Mouse (Mus musculus) thymus, adult 2 months (tissue): ENCODE measurements at regions not wholly inside any gene's neighbourhood (a gene's known extent, or its start where the extent isn't known, plus 50 kb on each side); places are given as distances from the start of the nearest gene placed in this dataset.

Experiments
- DNase-seq: peaks from one replicate; pipeline ENCODE4 v3.0.0; 2021
- H3K27ac ChIP-seq: fragments of 200-500 bp; 2 replicates; pipeline ENCODE4 v1.5.1; 2012; ENCODE audit warnings: low read length, control low read depth; ENCODE audit not compliant: control insufficient read depth, insufficient read depth
- H3K27me3 ChIP-seq: fragments of 200-500 bp; 2 replicates; pipeline ENCODE4 v1.6.1; 2012; ENCODE audit warnings: mild to moderate bottlenecking, low read length, moderate library complexity, mixed read lengths; ENCODE audit not compliant: control insufficient read depth, insufficient read depth
- H3K36me3 ChIP-seq: fragments of 200-500 bp; 2 replicates; pipeline ENCODE4 v1.6.1; 2012; ENCODE audit warnings: mild to moderate bottlenecking, low read length, moderate library complexity; ENCODE audit not compliant: control insufficient read depth, insufficient read depth
- H3K4me1 ChIP-seq: fragments of 200-500 bp; replicated peaks from 2 replicates; pipeline ENCODE4 v1.6.1; 2012; ENCODE audit warnings: low read length; ENCODE audit not compliant: control insufficient read depth, insufficient read depth
- H3K4me3 ChIP-seq: fragments of 200-500 bp; 2 replicates; pipeline ENCODE4 v1.5.1; 2012; ENCODE audit warnings: mild to moderate bottlenecking, low read length, control low read depth, moderate library complexity; ENCODE audit not compliant: control insufficient read depth, insufficient read depth
- CTCF ChIP-seq: fragments of 200-500 bp; IDR thresholded peaks from 2 replicates; pipeline ENCODE4 v1.5.1; 2012; ENCODE audit warnings: mild to moderate bottlenecking, control low read depth, low read length, moderate library complexity, borderline replicate concordance; ENCODE audit not compliant: control insufficient read depth, poor library complexity, insufficient read depth; ENCODE audit errors: extremely low read depth
- POLR2A ChIP-seq: fragments of 200-500 bp; IDR thresholded peaks from 2 replicates; pipeline ENCODE4 v1.6.1; 2012; ENCODE audit warnings: mild to moderate bottlenecking, low read length, control low read depth, moderate library complexity; ENCODE audit not compliant: control insufficient read depth, poor library complexity, insufficient read depth; ENCODE audit errors: extremely low read depth
- WGBS: fragments of 180-500 bp; shearing (Covaris S2); methylation state at CpG from one replicate; pipeline ENCODE4 v1.1.7; 2018; 5-methylcytosine and 5-hydroxymethylcytosine counted together

- Histone ChIP-seq H3K27ac (no peak overlapping the region), H3K4me3 (no peak overlapping the region), H3K4me1 (no peaks in the 10 kb centered on the region), H3K27me3 (no peaks in the 10 kb centered on the region), H3K36me3 (no peaks in the 10 kb centered on the region)
- DNase-seq, result no peak
- WGBS, result 88% methylated on average over 6 of the region's 6 CpGs
- TF ChIP-seq CTCF, result no peak
- no peak for TF ChIP-seq POLR2A
Measured at GRCm38 (mm10) chr10:17648077-17648476, 74.9 kb upstream of the Cited2 start.

- 96% methylated on average over 6 of the region's 6 CpGs for WGBS
- H3K36me3 ChIP-seq, result no peaks in the 10 kb centered on the region
- no peak overlapping the region for H3K4me3 ChIP-seq
- H3K27ac ChIP-seq, result no peak overlapping the region
- H3K27me3 ChIP-seq, result no peaks in the 10 kb centered on the region
- no peak for DNase-seq
- H3K4me1 ChIP-seq, result no peaks in the 10 kb centered on the region
- no peak for TF ChIP-seq CTCF
- TF ChIP-seq POLR2A, result no peak
Measured at GRCm38 (mm10) chr10:17650997-17651750, 71.8 kb upstream of the Cited2 start.

- TF ChIP-seq POLR2A, result no peak
- TF ChIP-seq CTCF, result no peak
- Histone ChIP-seq H3K27ac (no peak overlapping the region), H3K27me3 (no peaks in the 10 kb centered on the region), H3K4me3 (no peak overlapping the region), H3K4me1 (peaks cover 2% of the 10 kb centered on the region), H3K36me3 (no peaks in the 10 kb centered on the region)
- WGBS, result 85% methylated on average over 6 of the region's 6 CpGs
- no peak for DNase-seq
Measured at GRCm38 (mm10) chr10:17653325-17653724, 69.7 kb upstream of the Cited2 start.

GRCm38 (mm10) chr10:17653785-17654184 lies 69.2 kb upstream of the Cited2 start:
- Histone ChIP-seq H3K36me3 (no peaks in the 10 kb centered on the region), H3K4me1 (peaks cover 2% of the 10 kb centered on the region), H3K27ac (no peak overlapping the region), H3K4me3 (no peak overlapping the region), H3K27me3 (no peaks in the 10 kb centered on the region)
- 89% methylated on average over 9 of the region's 9 CpGs for WGBS
- no peak for DNase-seq
- no peak for TF ChIP-seq CTCF
- no peak for TF ChIP-seq POLR2A

GRCm38 (mm10) chr10:17654308-17654858 lies 68.6 kb upstream of the Cited2 start:
- no peak for TF ChIP-seq CTCF
- H3K36me3 ChIP-seq, result no peaks in the 10 kb centered on the region
- H3K27ac ChIP-seq, result no peak overlapping the region
- no peak for DNase-seq
- WGBS, result 97% methylated on average over 2 of the region's 2 CpGs
- peaks cover 2% of the 10 kb centered on the region for H3K4me1 ChIP-seq
- H3K27me3 ChIP-seq, result no peaks in the 10 kb centered on the region
- H3K4me3 ChIP-seq, result no peak overlapping the region

- Histone ChIP-seq H3K4me1 (peaks cover 2% of the 10 kb centered on the region), H3K27me3 (no peaks in the 10 kb centered on the region), H3K4me3 (no peak overlapping the region), H3K36me3 (no peaks in the 10 kb centered on the region), H3K27ac (no peak overlapping the region)
- no peak for DNase-seq
- TF ChIP-seq CTCF, result no peak
- 84% methylated on average over 10 of the region's 10 CpGs for WGBS
Measured at GRCm38 (mm10) chr10:17655459-17656051, 67.5 kb upstream of the Cited2 start.
